Mouse (Mus musculus): Measurements from ENCODE around the gene Esyt2. TPM values are rescaled to one million over a fixed set of nuclear protein-coding genes. Genes with fewer than 3 reads are reported as not detected.

The Esyt2 gene
- polyA plus RNA-seq, 1 experiment from 2014 or later: 16.8 TPM

DNA sequence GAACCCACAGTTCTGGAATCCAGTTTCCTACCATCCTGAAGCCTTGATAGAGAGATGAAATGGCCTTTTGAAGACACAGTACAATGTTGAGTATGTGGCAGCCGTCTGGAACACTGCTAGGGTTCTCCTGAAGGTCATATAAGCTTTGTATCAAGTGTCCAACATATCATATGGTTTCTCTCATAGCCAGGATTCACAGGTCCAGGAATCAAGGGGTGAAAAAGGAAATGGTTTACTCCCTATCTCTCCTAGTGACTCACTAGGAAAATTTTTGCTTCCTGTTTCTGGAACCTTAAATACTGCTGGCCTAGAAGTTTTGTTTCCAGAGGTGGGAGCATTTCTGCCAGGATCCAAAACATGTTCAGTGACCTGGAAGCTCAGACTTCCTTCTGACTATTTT is 108.9 kb downstream of the Esyt2 start:
- Histone ChIP-seq H3K36me3 (ENCODE audit: control insufficient read depth, insufficient read depth, low read length) (no peaks in the 10 kb centered on the region), H3K4me1 (ENCODE audit: control insufficient read depth in 2 of 2, insufficient read depth in 2 of 2, low read length in 2 of 2) (no peaks in the 10 kb centered on the region), H3K4me3 (ENCODE audit: control insufficient read depth in 1 of 2, insufficient read depth in 1 of 2, low read depth in 1 of 2, low read length in 2 of 2) (no peak overlapping the region), H3K9ac (ENCODE audit: low read length) (no peak overlapping the region), H3K27ac (replicated peaks in 1 of 2; ENCODE audit: control insufficient read depth in 1 of 2, insufficient read depth in 1 of 2, low read depth in 2 of 2, low read length in 2 of 2) (peak overlapping the region; percentile 30 to 53; a peak in 3 of 4 replicates), H3K4me2 (ENCODE audit: low read length) (no peak overlapping the region), H3K27me3 (ENCODE audit: control insufficient read depth, insufficient read depth, low read length) (no peaks in the 10 kb centered on the region), H3K9me3 (ENCODE audit: control insufficient read depth, low read length) (no peaks in the 10 kb centered on the region)
- 12% methylated on average over 1 of the region's 1 CpGs for WGBS
- no peak for ATAC-seq (ENCODE audit: insufficient number of reproducible peaks, insufficient read depth, low FRiP score, low read depth)

DNA sequence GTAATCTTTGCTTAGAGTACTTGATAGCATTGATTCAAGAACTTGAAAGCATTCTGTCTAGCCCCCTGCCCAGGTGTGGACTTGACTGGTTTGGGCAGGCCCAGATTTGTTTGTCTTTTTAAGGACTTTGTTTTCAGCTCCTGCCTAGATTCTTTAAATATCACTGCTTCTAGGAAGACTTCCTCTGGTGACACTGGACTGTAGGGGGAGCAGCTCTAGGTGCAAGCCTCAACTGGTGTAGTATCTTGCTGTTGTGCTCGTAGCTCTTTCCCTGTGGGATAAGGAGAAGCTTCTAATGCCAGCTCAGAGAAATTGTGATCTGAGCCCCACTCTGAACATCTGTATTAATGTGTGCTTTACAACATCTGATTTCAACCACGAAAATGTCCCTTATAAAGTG is 113.3 kb downstream of the Esyt2 start:
- Histone ChIP-seq H3K4me2 (ENCODE audit: low read length) (no peak overlapping the region), H3K4me1 (ENCODE audit: control insufficient read depth in 2 of 2, insufficient read depth in 2 of 2, low read length in 2 of 2) (no peaks in the 10 kb centered on the region), H3K9ac (ENCODE audit: low read length) (no peak overlapping the region), H3K9me3 (ENCODE audit: control insufficient read depth, low read length) (no peaks in the 10 kb centered on the region), H3K4me3 (ENCODE audit: control insufficient read depth in 1 of 2, insufficient read depth in 1 of 2, low read depth in 1 of 2, low read length in 2 of 2) (no peak overlapping the region), H3K27me3 (ENCODE audit: control insufficient read depth, insufficient read depth, low read length) (no peaks in the 10 kb centered on the region), H3K27ac (replicated peaks in 1 of 2; ENCODE audit: control insufficient read depth in 1 of 2, insufficient read depth in 1 of 2, low read depth in 2 of 2, low read length in 2 of 2) (no peak overlapping the region), H3K36me3 (ENCODE audit: control insufficient read depth, insufficient read depth, low read length) (no peaks in the 10 kb centered on the region)
- WGBS: 64% methylated on average over 2 of the region's 2 CpGs
- no peak for ATAC-seq (ENCODE audit: insufficient number of reproducible peaks, insufficient read depth, low FRiP score, low read depth)

DNA sequence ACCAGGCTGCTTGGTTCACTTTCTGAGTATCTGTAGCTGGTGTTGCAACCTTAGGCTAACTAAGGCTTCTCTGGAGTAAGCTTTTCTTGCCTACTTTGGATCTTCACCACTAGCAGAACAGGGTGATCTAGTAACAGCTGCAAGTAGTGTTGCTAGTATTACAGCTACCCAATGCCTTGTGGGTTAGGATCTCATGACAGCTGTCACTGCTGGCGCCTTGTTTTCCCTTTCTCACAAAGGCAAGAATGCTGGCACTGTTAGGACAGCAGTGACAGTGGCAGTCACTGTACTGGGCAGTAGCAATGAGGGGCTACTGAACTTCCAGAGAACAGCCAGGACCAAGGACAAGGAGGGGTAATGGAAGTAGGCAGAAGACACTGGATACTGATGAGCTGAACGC is 114.3 kb downstream of the Esyt2 start:
- Histone ChIP-seq H3K36me3 (ENCODE audit: control insufficient read depth, insufficient read depth, low read length) (no peaks in the 10 kb centered on the region), H3K9me3 (ENCODE audit: control insufficient read depth, low read length) (no peaks in the 10 kb centered on the region), H3K27ac (replicated peaks in 1 of 2; ENCODE audit: control insufficient read depth in 1 of 2, insufficient read depth in 1 of 2, low read depth in 2 of 2, low read length in 2 of 2) (no peak overlapping the region), H3K9ac (ENCODE audit: low read length) (no peak overlapping the region), H3K27me3 (ENCODE audit: control insufficient read depth, insufficient read depth, low read length) (no peaks in the 10 kb centered on the region), H3K4me1 (ENCODE audit: control insufficient read depth in 2 of 2, insufficient read depth in 2 of 2, low read length in 2 of 2) (no peaks in the 10 kb centered on the region), H3K4me3 (ENCODE audit: control insufficient read depth in 1 of 2, insufficient read depth in 1 of 2, low read depth in 1 of 2, low read length in 2 of 2) (no peak overlapping the region), H3K4me2 (ENCODE audit: low read length) (no peak overlapping the region)
- 78% methylated on average over 2 of the region's 2 CpGs for WGBS
- ATAC-seq (ENCODE audit: insufficient number of reproducible peaks, insufficient read depth, low FRiP score, low read depth): no peak

DNA sequence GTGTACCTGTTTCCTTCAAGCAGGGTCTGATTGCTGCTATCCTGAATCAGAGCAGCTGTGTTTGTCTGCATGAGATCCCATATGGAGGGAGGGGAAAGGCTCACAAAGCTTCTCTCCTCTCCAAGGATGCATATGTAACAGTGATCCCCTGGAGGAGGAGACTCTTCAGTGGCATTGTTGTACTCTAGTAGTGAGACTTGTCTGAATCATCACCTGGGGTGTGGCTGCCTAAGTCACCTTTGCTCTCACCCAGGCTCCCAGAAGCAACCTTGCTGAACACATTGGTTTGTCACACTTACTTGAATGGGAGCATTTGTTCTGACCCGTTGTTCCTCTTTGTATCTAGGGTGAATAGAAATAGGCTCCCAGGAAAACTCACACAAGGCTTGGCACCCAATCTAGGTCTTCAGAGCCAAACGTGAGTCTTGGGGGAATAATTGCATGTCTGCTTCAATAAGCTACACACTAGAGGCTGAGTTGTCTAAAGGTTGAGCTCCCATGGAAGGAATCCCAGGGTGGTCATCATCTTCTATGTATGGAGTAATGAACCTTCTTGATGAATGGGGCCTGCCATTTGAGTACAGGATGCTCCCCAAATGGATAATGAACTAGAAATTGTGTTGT is 115.2 kb downstream of the Esyt2 start:
- no peak for ATAC-seq (ENCODE audit: insufficient number of reproducible peaks, insufficient read depth, low FRiP score, low read depth)
- no peaks in the 10 kb centered on the region for H3K4me1 ChIP-seq (ENCODE audit: control insufficient read depth in 2 of 2, insufficient read depth in 2 of 2, low read length in 2 of 2)
- no peaks in the 10 kb centered on the region for H3K36me3 ChIP-seq (ENCODE audit: control insufficient read depth, insufficient read depth, low read length)
- no peak overlapping the region for H3K27ac ChIP-seq (replicated peaks in 1 of 2; ENCODE audit: control insufficient read depth in 1 of 2, insufficient read depth in 1 of 2, low read depth in 2 of 2, low read length in 2 of 2)
- H3K4me3 ChIP-seq (ENCODE audit: control insufficient read depth in 1 of 2, insufficient read depth in 1 of 2, low read depth in 1 of 2, low read length in 2 of 2): no peak overlapping the region
- no peaks in the 10 kb centered on the region for H3K9me3 ChIP-seq (ENCODE audit: control insufficient read depth, low read length)
- no peaks in the 10 kb centered on the region for H3K27me3 ChIP-seq (ENCODE audit: control insufficient read depth, insufficient read depth, low read length)
- 77% methylated on average over 2 of the region's 2 CpGs for WGBS
- H3K4me2 ChIP-seq (ENCODE audit: low read length): no peak overlapping the region
- H3K9ac ChIP-seq (ENCODE audit: low read length): no peak overlapping the region

DNA sequence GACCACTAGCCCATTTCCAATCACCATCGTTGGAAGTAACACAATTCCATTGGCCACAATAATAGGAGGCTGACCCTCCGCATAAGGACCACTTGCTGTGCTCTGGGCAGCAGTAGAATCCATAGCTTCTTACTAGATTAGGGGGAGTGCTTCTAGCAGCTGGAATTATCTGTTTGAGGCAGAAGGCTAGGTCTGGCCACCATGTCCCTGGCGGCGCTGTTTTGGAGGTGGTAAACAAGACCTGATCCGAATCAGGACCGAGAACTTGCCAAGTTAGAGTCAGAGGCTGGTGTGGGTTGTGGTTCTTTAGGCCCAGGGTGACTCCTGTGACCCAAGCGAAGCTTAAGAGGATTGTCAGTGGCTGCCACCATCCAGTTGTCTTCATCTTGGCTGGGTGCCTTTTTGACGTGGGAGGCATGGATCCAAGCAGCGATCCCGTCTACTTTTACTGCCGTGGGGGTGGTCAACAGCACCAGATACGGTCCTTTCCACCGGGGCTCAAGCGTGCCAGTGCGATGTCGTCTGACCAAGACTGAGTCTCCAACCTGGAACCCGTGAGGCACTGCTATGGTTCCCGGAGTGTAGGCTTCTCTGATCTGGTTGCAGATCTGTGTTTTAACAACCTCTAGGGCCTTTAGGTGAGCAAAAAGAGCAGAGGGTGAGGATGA is 123.2 kb downstream of the Esyt2 start:
- peak overlapping the region; percentile 71 to 77; a peak in 3 of 4 replicates for H3K4me3 ChIP-seq (ENCODE audit: control insufficient read depth in 1 of 2, insufficient read depth in 1 of 2, low read depth in 1 of 2, low read length in 2 of 2)
- H3K9me3 ChIP-seq (ENCODE audit: control insufficient read depth, low read length): peaks cover 7% of the 10 kb centered on the region
- peaks cover 0 to 9% of the 10 kb centered on the region in 2 experiments; a peak in 1 of 4 replicates for H3K4me1 ChIP-seq (ENCODE audit: control insufficient read depth in 2 of 2, insufficient read depth in 2 of 2, low read length in 2 of 2)
- WGBS: 92% methylated on average over 18 of the region's 18 CpGs
- no peak overlapping the region for H3K27ac ChIP-seq (replicated peaks in 1 of 2; ENCODE audit: control insufficient read depth in 1 of 2, insufficient read depth in 1 of 2, low read depth in 2 of 2, low read length in 2 of 2)
- H3K36me3 ChIP-seq (ENCODE audit: control insufficient read depth, insufficient read depth, low read length): peaks cover 18% of the 10 kb centered on the region
- H3K4me2 ChIP-seq (ENCODE audit: low read length): peak overlapping the region; percentile 95
- no peaks in the 10 kb centered on the region for H3K27me3 ChIP-seq (ENCODE audit: control insufficient read depth, insufficient read depth, low read length)
- peak overlapping the region; percentile 49; the same call in 1 of the 2 replicates for H3K9ac ChIP-seq (ENCODE audit: low read length)
- no peak for ATAC-seq (ENCODE audit: insufficient number of reproducible peaks, insufficient read depth, low FRiP score, low read depth)

DNA sequence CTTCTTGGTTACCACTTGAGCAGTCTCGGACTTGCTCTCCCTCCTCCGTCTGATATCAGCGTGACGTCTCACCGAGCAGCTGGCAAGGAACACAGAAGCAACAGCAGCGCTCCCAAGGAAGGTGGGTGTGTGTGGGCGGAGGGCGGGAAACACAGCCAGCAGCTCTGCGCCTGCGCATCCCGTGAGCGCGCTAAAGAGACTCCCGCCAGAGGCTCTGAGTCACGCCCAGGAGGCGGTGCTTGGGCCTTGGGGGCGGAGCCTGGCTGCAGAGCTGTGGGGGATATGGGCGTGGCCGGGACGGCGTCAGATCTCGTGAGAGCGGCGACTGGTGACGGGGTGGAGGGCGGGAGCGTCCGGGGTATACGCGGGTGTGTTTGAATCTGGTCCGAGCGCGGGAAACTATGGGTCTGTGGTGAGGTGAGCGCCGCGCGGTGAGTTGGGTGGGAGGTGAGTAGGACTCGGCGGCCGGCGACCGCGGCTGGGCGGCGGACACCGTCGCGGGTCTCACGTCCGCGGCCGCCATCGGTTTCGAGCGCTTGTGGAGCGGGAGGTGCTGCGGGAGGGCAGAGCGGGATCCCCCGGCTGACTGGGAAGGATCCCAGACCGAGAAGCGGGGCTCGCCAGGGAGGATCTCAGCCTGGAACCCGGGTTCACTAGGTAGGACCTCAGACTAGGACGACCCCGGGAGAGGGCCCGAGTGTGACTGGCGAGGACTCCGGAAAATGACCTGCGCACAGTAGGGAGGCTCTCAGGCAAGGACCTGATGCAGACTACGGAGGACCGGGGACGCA is 124.2 kb downstream of the Esyt2 start, which contains the start of gene Ncapg2:
Gene Ncapg2, plus strand, starts transcription at position 358 of the 791 bp plus-strand sequence.
- H3K9me3 ChIP-seq (ENCODE audit: control insufficient read depth, low read length): peaks cover 7% of the 10 kb centered on the region
- ATAC-seq (ENCODE audit: insufficient number of reproducible peaks, insufficient read depth, low FRiP score, low read depth): peak; percentile 98
- H3K4me3 ChIP-seq (ENCODE audit: control insufficient read depth in 1 of 2, insufficient read depth in 1 of 2, low read depth in 1 of 2, low read length in 2 of 2): peak within 1 kb of the TSS; percentile 71 to 77
- peaks cover 29% of the 10 kb centered on the region for H3K36me3 ChIP-seq (ENCODE audit: control insufficient read depth, insufficient read depth, low read length)
- no peaks in the 10 kb centered on the region for H3K27me3 ChIP-seq (ENCODE audit: control insufficient read depth, insufficient read depth, low read length)
- WGBS: under 1% methylated on average over 71 of the region's 72 CpGs
- peaks cover 0 to 9% of the 10 kb centered on the region in 2 experiments; a peak in 1 of 4 replicates for H3K4me1 ChIP-seq (ENCODE audit: control insufficient read depth in 2 of 2, insufficient read depth in 2 of 2, low read length in 2 of 2)
- H3K9ac ChIP-seq (ENCODE audit: low read length): peak within 1 kb of the TSS; percentile 82
- H3K27ac ChIP-seq (replicated peaks in 1 of 2; ENCODE audit: control insufficient read depth in 1 of 2, insufficient read depth in 1 of 2, low read depth in 2 of 2, low read length in 2 of 2): no peak within 1 kb of the TSS
- H3K4me2 ChIP-seq (ENCODE audit: low read length): peak within 1 kb of the TSS; percentile 95

DNA sequence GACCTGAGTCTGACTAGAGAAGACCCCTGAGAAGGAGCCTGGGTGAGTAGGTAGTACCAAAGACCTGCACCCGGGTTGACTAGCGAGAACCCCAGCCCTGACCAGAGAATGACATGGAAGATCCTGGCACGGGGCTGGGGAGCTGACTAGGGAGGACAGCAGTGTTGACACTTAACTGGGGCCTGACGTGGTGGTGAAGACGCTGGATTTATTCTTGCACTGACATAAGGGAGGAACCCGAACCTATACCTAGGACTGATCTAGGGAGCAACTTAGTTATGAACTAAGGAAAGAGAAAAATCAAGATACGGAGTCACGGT is 124.8 kb downstream of the Esyt2 start:
- no peak for ATAC-seq (ENCODE audit: insufficient number of reproducible peaks, insufficient read depth, low FRiP score, low read depth)
- peaks cover 7% of the 10 kb centered on the region for H3K9me3 ChIP-seq (ENCODE audit: control insufficient read depth, low read length)
- H3K27ac ChIP-seq (replicated peaks in 1 of 2; ENCODE audit: control insufficient read depth in 1 of 2, insufficient read depth in 1 of 2, low read depth in 2 of 2, low read length in 2 of 2): no peak overlapping the region
- H3K4me3 ChIP-seq (ENCODE audit: control insufficient read depth in 1 of 2, insufficient read depth in 1 of 2, low read depth in 1 of 2, low read length in 2 of 2): peak overlapping the region; percentile 71 to 77
- WGBS: 11% methylated on average over 8 of the region's 8 CpGs
- peaks cover 0 to 9% of the 10 kb centered on the region in 2 experiments; a peak in 1 of 4 replicates for H3K4me1 ChIP-seq (ENCODE audit: control insufficient read depth in 2 of 2, insufficient read depth in 2 of 2, low read length in 2 of 2)
- H3K36me3 ChIP-seq (ENCODE audit: control insufficient read depth, insufficient read depth, low read length): peaks cover 29% of the 10 kb centered on the region
- H3K27me3 ChIP-seq (ENCODE audit: control insufficient read depth, insufficient read depth, low read length): no peaks in the 10 kb centered on the region
- H3K4me2 ChIP-seq (ENCODE audit: low read length): peak overlapping the region; percentile 95
- H3K9ac ChIP-seq (ENCODE audit: low read length): peak overlapping the region; percentile 82
